Mouse (Mus musculus) limb, embryonic 10.5 days (tissue): Measurements from ENCODE around the gene Ccdc65. TPM values are rescaled to one million over a fixed set of nuclear protein-coding genes. Genes with fewer than 3 reads are reported as not detected.

Source experiments
- DNase-seq: peaks from one replicate; pipeline ENCODE4 v3.0.0-alpha.2; 2017; ENCODE audit warnings: low spot score
- H3K27ac ChIP-seq: fragments of 300-500 bp; sonication (generic); 2 replicates; pipeline ENCODE4 v1.5.1; 2016; ENCODE audit warnings: mild to moderate bottlenecking
- H3K27me3 ChIP-seq: fragments of 300-500 bp; sonication (generic); 2 replicates; pipeline ENCODE4 v1.6.1; 2016; ENCODE audit warnings: low read depth, mild to moderate bottlenecking; ENCODE audit not compliant: poor library complexity, severe bottlenecking
- H3K36me3 ChIP-seq: fragments of 300-500 bp; sonication (generic); 2 replicates; pipeline ENCODE4 v1.6.1; 2016; ENCODE audit warnings: mild to moderate bottlenecking, moderate library complexity
- H3K4me1 ChIP-seq: fragments of 300-500 bp; sonication (generic); 2 replicates; pipeline ENCODE4 v1.6.1; 2016
- H3K4me3 ChIP-seq: fragments of 300-500 bp; sonication (generic); 2 replicates; pipeline ENCODE4 v1.5.1; 2016; ENCODE audit warnings: mild to moderate bottlenecking, moderate library complexity
- H3K9me3 ChIP-seq: fragments of 300-500 bp; sonication (generic); replicated peaks from 2 replicates; pipeline ENCODE4 v1.6.1; 2016; ENCODE audit warnings: mild to moderate bottlenecking
- WGBS: fragments of 180-500 bp; shearing (Covaris S2); methylation state at CpG from one replicate; pipeline ENCODE4 v1.1.7; 2016; 5-methylcytosine and 5-hydroxymethylcytosine counted together
- polyA plus RNA-seq: library from polyadenylated mRNA; unstranded; fragments of >200 nt; fragmentation: Nextera tagmentation; extraction: Ambion mirVana; gene quantifications from 2 replicates; pipeline ENCODE4 v1.2.1, GENCODE M21; 2016

Ccdc65 gene
- polyA plus RNA-seq, 1 experiment from 2014 or later = 0.34 TPM

- WGBS = 19% methylated on average over 9 of the region's 9 CpGs
- peaks cover 5% of the 10 kb centered on the region; the same call in 1 of the 2 replicates for H3K4me1 ChIP-seq
- DNase-seq = peak; percentile 87
- H3K27me3 ChIP-seq = peaks cover 22% of the 10 kb centered on the region
- no peaks in the 10 kb centered on the region for H3K9me3 ChIP-seq
- no peak overlapping the region for H3K4me3 ChIP-seq
- no peak overlapping the region for H3K27ac ChIP-seq
- no peaks in the 10 kb centered on the region for H3K36me3 ChIP-seq
These were observed 2.4 kb downstream of the Ccdc65 start for GRCm38 (mm10) chr15:98710442-98710841.

DNA sequence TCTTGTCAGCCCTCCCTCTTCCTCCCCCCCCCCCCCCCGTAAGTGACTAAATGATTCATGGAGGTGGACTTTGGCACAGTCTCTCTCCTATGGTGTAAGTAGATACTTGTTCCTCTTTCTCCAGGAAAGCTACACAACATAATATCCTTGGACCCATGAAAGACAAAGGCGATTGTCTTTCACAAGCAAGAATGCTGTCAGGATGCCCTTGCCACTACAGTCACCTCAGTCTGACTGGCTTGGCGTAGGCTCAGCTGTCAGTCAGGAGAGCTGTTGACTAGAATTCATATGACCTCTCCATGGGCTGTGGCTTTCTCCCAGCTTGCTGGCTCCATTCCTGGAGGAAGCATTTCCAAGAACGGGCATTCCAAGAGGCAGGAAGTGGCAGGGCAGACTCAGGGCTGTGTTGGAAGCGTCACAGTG is 6.2 kb downstream of the Ccdc65 start:
- Histone ChIP-seq H3K4me1 (no peaks in the 10 kb centered on the region), H3K36me3 (no peaks in the 10 kb centered on the region), H3K27me3 (peaks cover 2% of the 10 kb centered on the region; the same call in 1 of the 2 replicates), H3K4me3 (no peak overlapping the region), H3K9me3 (no peaks in the 10 kb centered on the region), H3K27ac (no peak overlapping the region)
- DNase-seq = no peak
- WGBS = 84% methylated on average over 5 of the region's 5 CpGs

DNA sequence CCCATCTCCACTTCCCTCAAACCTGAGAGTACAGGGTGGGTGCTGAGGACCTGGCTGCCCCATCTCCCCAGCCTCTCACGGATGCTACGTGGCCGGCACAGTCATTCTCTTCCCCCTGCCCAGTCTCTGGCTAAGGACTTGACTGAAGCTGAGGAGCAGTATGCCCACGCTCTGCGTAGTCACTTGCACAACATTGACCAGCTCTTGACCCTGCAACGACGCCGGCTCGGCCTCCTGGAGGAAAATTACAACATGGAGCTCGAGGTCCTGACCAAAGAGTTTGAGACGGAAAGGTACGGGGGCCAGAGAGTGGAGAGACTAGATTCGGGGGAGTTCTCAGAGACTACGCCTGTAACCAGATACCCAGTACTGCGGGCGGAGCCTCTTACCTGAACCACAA is 9.3 kb downstream of the Ccdc65 start:
- H3K4me1 ChIP-seq = peaks cover 2% of the 10 kb centered on the region
- no peak overlapping the region for H3K4me3 ChIP-seq
- no peak overlapping the region for H3K27ac ChIP-seq
- no peaks in the 10 kb centered on the region for H3K36me3 ChIP-seq
- no peaks in the 10 kb centered on the region for H3K9me3 ChIP-seq
- WGBS = 63% methylated on average over 16 of the region's 16 CpGs
- peaks cover 9% of the 10 kb centered on the region; the same call in 1 of the 2 replicates for H3K27me3 ChIP-seq
- no peak for DNase-seq

- Histone ChIP-seq H3K27me3 (peaks cover 14% of the 10 kb centered on the region), H3K4me1 (peaks cover 35% of the 10 kb centered on the region), H3K9me3 (no peaks in the 10 kb centered on the region), H3K27ac (no peak overlapping the region), H3K4me3 (no peak overlapping the region), H3K36me3 (no peaks in the 10 kb centered on the region)
- 81% methylated on average over 8 of the region's 8 CpGs for WGBS
- no peak for DNase-seq
These were observed 14.2 kb downstream of the Ccdc65 start for GRCm38 (mm10) chr15:98722191-98722590.

- Histone ChIP-seq H3K9me3 (no peaks in the 10 kb centered on the region), H3K27ac (no peak overlapping the region), H3K36me3 (no peaks in the 10 kb centered on the region), H3K4me3 (no peak overlapping the region), H3K27me3 (peaks cover 14% of the 10 kb centered on the region), H3K4me1 (peaks cover 42% of the 10 kb centered on the region)
- DNase-seq = no peak
- 68% methylated on average over 14 of the region's 14 CpGs for WGBS
These were observed 14.8 kb downstream of the Ccdc65 start for GRCm38 (mm10) chr15:98722854-98723253.

- Histone ChIP-seq H3K9me3 (no peaks in the 10 kb centered on the region), H3K4me3 (0 out of 2 replicates have a peak overlapping the region, but pooled peaks have one; percentile 16), H3K4me1 (peaks cover 57% of the 10 kb centered on the region), H3K27ac (no peak overlapping the region), H3K36me3 (no peaks in the 10 kb centered on the region), H3K27me3 (peaks cover 14% of the 10 kb centered on the region)
- 31% methylated on average over 19 of the region's 19 CpGs for WGBS
- no peak for DNase-seq
These were observed 16.4 kb downstream of the Ccdc65 start for GRCm38 (mm10) chr15:98724441-98724840.

DNA sequence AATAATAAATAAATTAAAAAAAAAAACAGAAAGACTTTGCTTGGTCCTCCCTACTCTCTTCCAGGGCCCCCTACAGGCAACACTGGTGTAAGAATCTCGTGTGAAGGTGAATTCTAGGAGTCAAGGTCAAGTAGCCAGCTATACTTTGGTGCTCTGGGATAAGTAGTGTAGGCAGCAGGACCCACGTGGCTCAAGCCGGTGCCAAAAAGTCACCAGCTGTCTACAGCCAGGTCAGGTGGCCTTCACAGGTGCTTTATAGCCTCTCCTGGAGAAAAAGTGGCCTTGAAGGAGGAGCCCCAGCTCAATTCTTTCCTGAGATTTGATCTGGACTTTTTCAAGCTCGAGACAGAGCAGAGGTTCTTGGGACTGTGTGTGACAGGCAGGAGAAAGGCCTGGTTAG is 18.1 kb downstream of the Ccdc65 start:
- no peak overlapping the region for H3K4me3 ChIP-seq
- no peak overlapping the region for H3K27ac ChIP-seq
- no peaks in the 10 kb centered on the region for H3K36me3 ChIP-seq
- no peak for DNase-seq
- H3K9me3 ChIP-seq = no peaks in the 10 kb centered on the region
- 79% methylated on average over 4 of the region's 4 CpGs for WGBS
- H3K4me1 ChIP-seq = peaks cover 61% of the 10 kb centered on the region
- peaks cover 14% of the 10 kb centered on the region for H3K27me3 ChIP-seq

DNA sequence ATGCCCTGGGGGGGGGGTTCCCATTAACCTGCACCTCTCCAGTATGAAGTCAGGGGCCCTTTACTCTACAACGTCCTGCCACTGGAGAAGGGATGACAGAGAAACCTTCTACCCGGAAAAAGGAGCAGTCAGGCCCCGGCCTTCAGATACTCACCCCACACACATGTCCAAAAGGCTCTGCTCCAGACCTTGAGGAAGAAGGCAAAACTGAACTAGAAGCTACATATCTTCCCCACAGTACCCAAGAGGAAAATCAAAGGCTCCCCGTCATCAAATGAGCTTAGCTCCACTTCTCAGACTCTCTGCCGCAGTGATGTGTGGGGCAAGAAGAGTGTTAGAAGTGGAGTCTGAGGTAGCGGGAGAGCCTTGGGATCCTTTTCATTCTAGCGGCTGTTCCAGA is 18.7 kb downstream of the Ccdc65 start:
- Histone ChIP-seq H3K4me3 (peak overlapping the region; percentile 65), H3K36me3 (no peaks in the 10 kb centered on the region), H3K4me1 (peaks cover 61% of the 10 kb centered on the region), H3K27me3 (peaks cover 9% of the 10 kb centered on the region), H3K27ac (peak overlapping the region; percentile 82), H3K9me3 (no peaks in the 10 kb centered on the region)
- WGBS = 38% methylated on average over 7 of the region's 7 CpGs
- DNase-seq = no peak

GRCm38 (mm10) chr15:98727443-98728321 is 19.7 kb downstream of the Ccdc65 start, which contains the start of gene Fkbp11:
Gene Fkbp11 (minus strand): TSS chr15:98728198.
- Histone ChIP-seq H3K9me3 (no peaks in the 10 kb centered on the region), H3K36me3 (no peaks in the 10 kb centered on the region), H3K27ac (peak within 1 kb of the TSS; percentile 82), H3K4me1 (peaks cover 60% of the 10 kb centered on the region), H3K4me3 (peak within 1 kb of the TSS; percentile 65), H3K27me3 (peaks cover 5% of the 10 kb centered on the region; the same call in 1 of the 2 replicates)
- under 1% methylated on average over 39 of the region's 39 CpGs for WGBS
- peak; percentile 85 for DNase-seq

- Histone ChIP-seq H3K36me3 (no peaks in the 10 kb centered on the region), H3K9me3 (no peaks in the 10 kb centered on the region), H3K4me3 (peak overlapping the region; percentile 65), H3K4me1 (peaks cover 56% of the 10 kb centered on the region), H3K27me3 (peaks cover 5% of the 10 kb centered on the region; the same call in 1 of the 2 replicates), H3K27ac (peak overlapping the region; percentile 82; the same call in 1 of the 2 replicates)
- DNase-seq = no peak
- 37% methylated on average over 9 of the region's 9 CpGs for WGBS
These were observed 20.4 kb downstream of the Ccdc65 start for GRCm38 (mm10) chr15:98728366-98728765.

- Histone ChIP-seq H3K27ac (no peak overlapping the region), H3K36me3 (peaks cover 2% of the 10 kb centered on the region; the same call in 1 of the 2 replicates), H3K4me3 (no peak overlapping the region), H3K4me1 (peaks cover 41% of the 10 kb centered on the region), H3K27me3 (no peaks in the 10 kb centered on the region), H3K9me3 (no peaks in the 10 kb centered on the region)
- no peak for DNase-seq
- 79% methylated on average over 7 of the region's 7 CpGs for WGBS
These were observed 22.0 kb downstream of the Ccdc65 start for GRCm38 (mm10) chr15:98729791-98730545.

GRCm38 (mm10) chr15:98730790-98731189 is 22.8 kb downstream of the Ccdc65 start:
- Histone ChIP-seq H3K27ac (no peak overlapping the region), H3K4me1 (peaks cover 41% of the 10 kb centered on the region), H3K9me3 (no peaks in the 10 kb centered on the region), H3K4me3 (no peak overlapping the region), H3K27me3 (no peaks in the 10 kb centered on the region), H3K36me3 (peaks cover 10% of the 10 kb centered on the region)
- 87% methylated on average over 6 of the region's 6 CpGs for WGBS
- DNase-seq = no peak
